Mouse (Mus musculus) heart, embryonic 11.5 days (tissue): ENCODE measurements around the gene Ppm1d. TPM values are rescaled to one million over a fixed set of nuclear protein-coding genes. Genes with fewer than 3 reads are reported as not detected.

Experiments used
- ATAC-seq: fragments of 200-750 bp; cut with Nextera tagmentation; replicated peaks from 2 replicates; pipeline ENCODE4 v1.8.0; 2017; ENCODE audit warnings: moderate library complexity; ENCODE audit not compliant: insufficient number of reproducible peaks, low FRiP score, low TSS enrichment
- H3K27ac ChIP-seq: fragments of 300-500 bp; sonication (generic); 2 replicates; pipeline ENCODE4 v1.5.1; 2014; ENCODE audit warnings: mild to moderate bottlenecking, low read depth, low read length
- H3K27me3 ChIP-seq: fragments of 300-500 bp; sonication (generic); 2 replicates; pipeline ENCODE4 v1.6.1; 2014; ENCODE audit warnings: mild to moderate bottlenecking, low read length, mixed read lengths; ENCODE audit not compliant: control insufficient read depth, insufficient read depth
- H3K36me3 ChIP-seq: fragments of 300-500 bp; sonication (generic); 2 replicates; pipeline ENCODE4 v1.6.1; 2014; ENCODE audit warnings: mild to moderate bottlenecking, low read length, moderate library complexity, mixed read lengths; ENCODE audit not compliant: control insufficient read depth, insufficient read depth
- H3K4me1 ChIP-seq: fragments of 300-500 bp; sonication (generic); 2 replicates; pipeline ENCODE4 v1.6.1; 2014; ENCODE audit warnings: low read length; ENCODE audit not compliant: control insufficient read depth, insufficient read depth
- H3K4me2 ChIP-seq: fragments of 300-500 bp; sonication (generic); 2 replicates; pipeline ENCODE4 v1.6.1; 2014; ENCODE audit warnings: mild to moderate bottlenecking, moderate library complexity
- H3K4me3 ChIP-seq: fragments of 300-500 bp; sonication (generic); 2 replicates; pipeline ENCODE4 v1.5.1; 2014; ENCODE audit warnings: low read depth, low read length
- H3K9ac ChIP-seq: fragments of 300-500 bp; sonication (generic); 2 replicates; pipeline ENCODE4 v1.6.1; 2014; ENCODE audit warnings: mild to moderate bottlenecking, low read depth, low read length, moderate library complexity
- H3K9me3 ChIP-seq: fragments of 300-500 bp; sonication (generic); replicated peaks from 2 replicates; pipeline ENCODE4 v1.6.1; 2016; ENCODE audit warnings: low read length; ENCODE audit not compliant: control insufficient read depth
- WGBS: fragments of 180-500 bp; shearing (Covaris S2); extraction: QIAGEN DNeasy Blood & Tissue Kit; methylation state at CpG from one replicate; pipeline ENCODE4 v1.1.7; 2014; ENCODE audit not compliant: insufficient replicate concordance; 5-methylcytosine and 5-hydroxymethylcytosine counted together
- polyA plus RNA-seq: library from polyadenylated mRNA; unstranded; fragments of >200 nt; fragmentation: Nextera tagmentation; extraction: Ambion mirVana; gene quantifications from 2 replicates; pipeline ENCODE4 v1.2.1, GENCODE M21; 2014

The Ppm1d gene
- polyA plus RNA-seq, 1 experiment from 2014 or later = 16.0 TPM

GRCm38 (mm10) chr11:85311645-85312490 lies 824 bp downstream of the Ppm1d start:
- Histone ChIP-seq H3K4me2 (peak overlapping the region; percentile 90), H3K9me3 (no peaks in the 10 kb centered on the region), H3K4me1 (peaks cover 17% of the 10 kb centered on the region; the same call in 1 of the 2 replicates), H3K27ac (peak overlapping the region; percentile 88), H3K36me3 (peaks cover 7% of the 10 kb centered on the region), H3K9ac (peak overlapping the region; percentile 92), H3K4me3 (peak overlapping the region; percentile 86), H3K27me3 (no peaks in the 10 kb centered on the region)
- ATAC-seq = 0 out of 2 replicates have a peak, but pooled peaks have one; percentile 1
- under 1% methylated on average over 54 of the region's 56 CpGs for WGBS

GRCm38 (mm10) chr11:85312818-85313217 lies 1.8 kb downstream of the Ppm1d start:
- ATAC-seq = no peak
- WGBS = 32% methylated on average over 2 of the region's 2 CpGs
- H3K27ac ChIP-seq = no peak overlapping the region
- peaks cover 14% of the 10 kb centered on the region; the same call in 1 of the 2 replicates for H3K4me1 ChIP-seq
- peak overlapping the region; percentile 90 for H3K4me2 ChIP-seq
- H3K4me3 ChIP-seq = peak overlapping the region; percentile 86
- no peak overlapping the region for H3K9ac ChIP-seq
- no peaks in the 10 kb centered on the region for H3K27me3 ChIP-seq
- no peaks in the 10 kb centered on the region for H3K9me3 ChIP-seq
- H3K36me3 ChIP-seq = peaks cover 7% of the 10 kb centered on the region

GRCm38 (mm10) chr11:85313361-85313760 lies 2.3 kb downstream of the Ppm1d start:
- Histone ChIP-seq H3K4me2 (peak overlapping the region; percentile 90), H3K27me3 (no peaks in the 10 kb centered on the region), H3K9me3 (no peaks in the 10 kb centered on the region), H3K36me3 (peaks cover 7% of the 10 kb centered on the region), H3K27ac (no peak overlapping the region), H3K4me1 (peaks cover 14% of the 10 kb centered on the region; the same call in 1 of the 2 replicates), H3K9ac (no peak overlapping the region), H3K4me3 (peak overlapping the region; percentile 12; the same call in 1 of the 2 replicates)
- WGBS = 98% methylated on average over 3 of the region's 3 CpGs
- no peak for ATAC-seq

GRCm38 (mm10) chr11:85323567-85324330 lies 12.7 kb downstream of the Ppm1d start:
- no peak overlapping the region for H3K27ac ChIP-seq
- no peak overlapping the region for H3K4me3 ChIP-seq
- no peak overlapping the region for H3K4me2 ChIP-seq
- ATAC-seq = no peak
- H3K9me3 ChIP-seq = no peaks in the 10 kb centered on the region
- 0 out of 2 replicates have a peak, but pooled peaks cover 3% of the 10 kb centered on the region for H3K4me1 ChIP-seq
- no peak overlapping the region for H3K9ac ChIP-seq
- no peaks in the 10 kb centered on the region for H3K27me3 ChIP-seq
- 88% methylated on average over 9 of the region's 9 CpGs for WGBS
- peaks cover 2% of the 10 kb centered on the region; the same call in 1 of the 2 replicates for H3K36me3 ChIP-seq

GRCm38 (mm10) chr11:85328717-85329116 lies 17.7 kb downstream of the Ppm1d start:
- no peak overlapping the region for H3K27ac ChIP-seq
- no peaks in the 10 kb centered on the region for H3K9me3 ChIP-seq
- H3K4me3 ChIP-seq = no peak overlapping the region
- no peak overlapping the region for H3K4me2 ChIP-seq
- H3K9ac ChIP-seq = no peak overlapping the region
- H3K36me3 ChIP-seq = peaks cover 4% of the 10 kb centered on the region; the same call in 1 of the 2 replicates
- H3K27me3 ChIP-seq = no peaks in the 10 kb centered on the region
- H3K4me1 ChIP-seq = no peaks in the 10 kb centered on the region
- WGBS = 88% methylated on average over 3 of the region's 3 CpGs
- no peak for ATAC-seq

- Histone ChIP-seq H3K4me3 (no peak overlapping the region), H3K36me3 (peaks cover 4% of the 10 kb centered on the region; the same call in 1 of the 2 replicates), H3K27me3 (no peaks in the 10 kb centered on the region), H3K4me2 (no peak overlapping the region), H3K9me3 (no peaks in the 10 kb centered on the region), H3K27ac (no peak overlapping the region), H3K9ac (no peak overlapping the region), H3K4me1 (no peaks in the 10 kb centered on the region)
- 90% methylated on average over 7 of the region's 7 CpGs for WGBS
- ATAC-seq = no peak
Observed at GRCm38 (mm10) chr11:85329167-85329894, 18.3 kb downstream of the Ppm1d start.

- H3K27ac ChIP-seq = no peak overlapping the region
- H3K9ac ChIP-seq = no peak overlapping the region
- no peaks in the 10 kb centered on the region for H3K9me3 ChIP-seq
- H3K4me1 ChIP-seq = no peaks in the 10 kb centered on the region
- no peak overlapping the region for H3K4me2 ChIP-seq
- H3K4me3 ChIP-seq = no peak overlapping the region
- peaks cover 5% of the 10 kb centered on the region for H3K36me3 ChIP-seq
- 36% methylated on average over 4 of the region's 4 CpGs for WGBS
- H3K27me3 ChIP-seq = no peaks in the 10 kb centered on the region
- ATAC-seq = no peak
Observed at GRCm38 (mm10) chr11:85334778-85335177, 23.7 kb downstream of the Ppm1d start.
